In genomic region chr17:56007444-56008355, GRCm38 (mm10) we compare ENCODE assay signal across 8 mouse cellular contexts. TPM values are rescaled to one million over a fixed set of nuclear protein-coding genes. Genes with fewer than 3 reads are reported as not detected.
A peak's percentile ranks its signal among the peaks of the same experiment; 100 is the strongest.
DNase-seq lines count a peak whose midpoint lies in the region; ATAC-seq and TF ChIP-seq lines count a peak whose summit lies in the region.

No protein-coding gene starts in this region.

- H3K4me1 ChIP-seq in heart, embryonic 16.5 days (ENCODE audit: control insufficient read depth, insufficient read depth, low read length): peaks cover 18% of the 10 kb centered on the region
- H3K4me1 ChIP-seq in hindbrain, embryonic 12.5 days: peaks cover 25% of the 10 kb centered on the region
- H3K4me1 ChIP-seq in midbrain, embryonic 15.5 days: peaks cover 33% of the 10 kb centered on the region

- H3K9me3 ChIP-seq in heart, embryonic 16.5 days (replicated peaks; ENCODE audit: control insufficient read depth, low read length): no peaks in the 10 kb centered on the region
- no peaks in the 10 kb centered on the region for H3K9me3 ChIP-seq in hindbrain, embryonic 12.5 days (replicated peaks)
- H3K9me3 ChIP-seq in midbrain, embryonic 15.5 days: no peaks in the 10 kb centered on the region

- CTCF ChIA-PET in Patski (lab: Charles Lee): interaction anchor here (1.0 to 3.4 kb wide), 6 partner anchors 20 to 305 kb away, joined by 3 to 48 read pairs (median 6); partner anchors contain the start of genes Sh3gl1 and Ubxn6

- H3K27ac ChIP-seq in heart, embryonic 16.5 days (ENCODE audit: low read length): peak overlapping the region; percentile 92
- peak overlapping the region; percentile 96 for H3K27ac ChIP-seq in hindbrain, embryonic 12.5 days
- peak overlapping the region; percentile 97 for H3K27ac ChIP-seq in midbrain, embryonic 15.5 days

- H3K4me3 ChIP-seq in heart, embryonic 16.5 days (ENCODE audit: low read length): peak overlapping the region; percentile 89
- peak overlapping the region; percentile 81 for H3K4me3 ChIP-seq in hindbrain, embryonic 12.5 days
- peak overlapping the region; percentile 71 for H3K4me3 ChIP-seq in midbrain, embryonic 15.5 days

- POLR2A ChIA-PET in Patski (lab: Charles Lee): interaction anchor here (1.1 to 2.3 kb wide), 3 partner anchors 10 to 13 kb away, joined by 3 to 10 read pairs (median 6); no protein-coding TSS in a partner anchor

- DNase-seq in heart, postnatal 36 days: no peak
- DNase-seq in Patski (ENCODE audit: low read depth, low spot score): no peak
- DNase-seq in ovary, adult 18-20 months (ENCODE audit: low spot score): no peak
- no peak for DNase-seq in left cerebral cortex, postnatal 4 days
- no peak for DNase-seq in gastrocnemius, postnatal 4 days (ENCODE audit: low spot score in 2 of 2)

- WGBS in heart, embryonic 16.5 days: 24% methylated on average over 13 of the region's 14 CpGs
- 29% methylated on average over 14 of the region's 14 CpGs for WGBS in hindbrain, embryonic 12.5 days
- WGBS in midbrain, embryonic 15.5 days: 34% methylated on average over 14 of the region's 14 CpGs

- no peak for ATAC-seq in heart, embryonic 16.5 days (replicated peaks; ENCODE audit: extremely low read depth, insufficient read depth, low FRiP score)
- ATAC-seq in Patski: peak; percentile 3
- ATAC-seq in hindbrain, embryonic 12.5 days (ENCODE audit: low FRiP score): no peak
- peak; percentile 1 for ATAC-seq in midbrain, embryonic 15.5 days (replicated peaks)

- peak overlapping the region; percentile 91 for H3K4me2 ChIP-seq in heart, embryonic 16.5 days (ENCODE audit: low read depth, low read length)
- H3K4me2 ChIP-seq in hindbrain, embryonic 12.5 days (replicated peaks): peak overlapping the region; percentile 84
- H3K4me2 ChIP-seq in midbrain, embryonic 15.5 days: peak overlapping the region; percentile 96

- TF ChIP-seq CTCF in Patski (IDR thresholded peaks at IDR 0.05): no peak

- no peaks in the 10 kb centered on the region for H3K27me3 ChIP-seq in heart, embryonic 16.5 days (ENCODE audit: control insufficient read depth, insufficient read depth, low read length)
- H3K27me3 ChIP-seq in Patski: no peaks in the 10 kb centered on the region
- 0 out of 2 replicates have a peak, but pooled peaks cover 8% of the 10 kb centered on the region for H3K27me3 ChIP-seq in hindbrain, embryonic 12.5 days
- H3K27me3 ChIP-seq in midbrain, embryonic 15.5 days (replicated peaks): no peaks in the 10 kb centered on the region; the same call in 1 of the 2 replicates

- peaks cover 10% of the 10 kb centered on the region for H3K36me3 ChIP-seq in heart, embryonic 16.5 days (ENCODE audit: control insufficient read depth, insufficient read depth)
- H3K36me3 ChIP-seq in hindbrain, embryonic 12.5 days: peaks cover 19% of the 10 kb centered on the region
- peaks cover 11% of the 10 kb centered on the region for H3K36me3 ChIP-seq in midbrain, embryonic 15.5 days (replicated peaks)

- peak overlapping the region; percentile 56 for H3K9ac ChIP-seq in heart, embryonic 16.5 days (ENCODE audit: low read length)
- H3K9ac ChIP-seq in hindbrain, embryonic 12.5 days: peak overlapping the region; percentile 32; the same call in 1 of the 2 replicates
- peak overlapping the region; percentile 84 for H3K9ac ChIP-seq in midbrain, embryonic 15.5 days

- intact Hi-C loops in heart, postnatal 36 days (cut with DNase I): loop anchor here (5.0 kb wide), 1 partner anchor 50 kb away; the partner anchor contains the start of gene Yju2
- intact Hi-C loops in left cerebral cortex, postnatal 4 days (cut with DNase I): no loop called here

- in situ Hi-C loops in Patski (cut with MboI; ENCODE audit: low pct_unique_long_range_greater_than_20kb): loop anchor here (25.0 kb wide), 1 partner anchor 295 kb away; the partner anchor contains the start of gene Pot1b

RNA-seq across cellular contexts. Expression of gene Mpnd, which starts 2.2 kb away (rescaled TPM):
- polyA plus RNA-seq in heart, embryonic 16.5 days (2015; fragmentation: Nextera tagmentation; extraction: Ambion mirVana): 77.4 and 78.0 TPM in 2 replicates
- 10 to 100 TPM; 58.6 to 64.1 TPM for total RNA-seq in heart, postnatal 36 days (2021)
- 174 TPM for polyA plus RNA-seq in Patski (2021)
- polyA plus RNA-seq in hindbrain, embryonic 12.5 days (2016; fragmentation: Nextera tagmentation; extraction: Ambion mirVana): 196 and 209 TPM in 2 replicates
- polyA plus RNA-seq in midbrain, embryonic 15.5 days (2015; fragmentation: Nextera tagmentation; extraction: Ambion mirVana): 152 and 167 TPM in 2 replicates
- total RNA-seq in left cerebral cortex, postnatal 4 days (2021): 100 to 1,000 TPM in 1 of 2 experiments, 10 to 100 TPM in 1; 92.6 to 121 TPM
- total RNA-seq in gastrocnemius, postnatal 4 days (2021): 10 to 100 TPM; 32.7 to 44.3 TPM

RNA-seq across cellular contexts. Expression of gene Stap2, which starts 2.3 kb away (rescaled TPM):
- polyA plus RNA-seq in heart, embryonic 16.5 days (2015; fragmentation: Nextera tagmentation; extraction: Ambion mirVana): 16.6 and 17.9 TPM in 2 replicates
- total RNA-seq in heart, postnatal 36 days (2021): 10 to 100 TPM; 15.5 to 16.4 TPM
- polyA plus RNA-seq in Patski (2021): 14.2 TPM
- polyA plus RNA-seq in hindbrain, embryonic 12.5 days (2016; fragmentation: Nextera tagmentation; extraction: Ambion mirVana): 6.5 and 6.6 TPM in 2 replicates
- 5.8 and 6.0 TPM in 2 replicates for polyA plus RNA-seq in midbrain, embryonic 15.5 days (2015; fragmentation: Nextera tagmentation; extraction: Ambion mirVana)
- 1 to 10 TPM; 3.8 to 4.6 TPM for total RNA-seq in left cerebral cortex, postnatal 4 days (2021)
- total RNA-seq in gastrocnemius, postnatal 4 days (2021): 1 to 10 TPM; 7.0 TPM

RNA-seq across cellular contexts. Expression of gene Fsd1, which starts 21.4 kb away (rescaled TPM):
- polyA plus RNA-seq in heart, embryonic 16.5 days (2015; fragmentation: Nextera tagmentation; extraction: Ambion mirVana): 2.3 and 3.5 TPM in 2 replicates
- total RNA-seq in heart, postnatal 36 days (2021): not detected
- polyA plus RNA-seq in Patski (2021): 26.2 TPM
- 96.4 and 103 TPM in 2 replicates for polyA plus RNA-seq in hindbrain, embryonic 12.5 days (2016; fragmentation: Nextera tagmentation; extraction: Ambion mirVana)
- 203 and 208 TPM in 2 replicates for polyA plus RNA-seq in midbrain, embryonic 15.5 days (2015; fragmentation: Nextera tagmentation; extraction: Ambion mirVana)
- total RNA-seq in left cerebral cortex, postnatal 4 days (2021): 100 to 1,000 TPM; 110 to 119 TPM
- total RNA-seq in gastrocnemius, postnatal 4 days (2021): under 1 TPM in 1 of 2 experiments, not detected in 1; 0.32 TPM

RNA-seq across cellular contexts. Expression of gene Sh3gl1, which starts 28.7 kb away (rescaled TPM):
- polyA plus RNA-seq in heart, embryonic 16.5 days (2015; fragmentation: Nextera tagmentation; extraction: Ambion mirVana): 81.1 and 82.8 TPM in 2 replicates
- total RNA-seq in heart, postnatal 36 days (2021): 10 to 100 TPM; 15.4 to 17.3 TPM
- polyA plus RNA-seq in Patski (2021): 85.2 TPM
- polyA plus RNA-seq in hindbrain, embryonic 12.5 days (2016; fragmentation: Nextera tagmentation; extraction: Ambion mirVana): 141 and 144 TPM in 2 replicates
- polyA plus RNA-seq in midbrain, embryonic 15.5 days (2015; fragmentation: Nextera tagmentation; extraction: Ambion mirVana): 117 and 119 TPM in 2 replicates
- total RNA-seq in left cerebral cortex, postnatal 4 days (2021): 10 to 100 TPM; 53.6 to 55.3 TPM
- total RNA-seq in gastrocnemius, postnatal 4 days (2021): 10 to 100 TPM; 56.0 to 59.9 TPM

RNA-seq across cellular contexts. Expression of gene Chaf1a, which starts 32.5 kb away (rescaled TPM):
- 12.1 and 12.7 TPM in 2 replicates for polyA plus RNA-seq in heart, embryonic 16.5 days (2015; fragmentation: Nextera tagmentation; extraction: Ambion mirVana)
- 1 to 10 TPM; 1.3 to 1.5 TPM for total RNA-seq in heart, postnatal 36 days (2021)
- polyA plus RNA-seq in Patski (2021): 18.0 TPM
- polyA plus RNA-seq in hindbrain, embryonic 12.5 days (2016; fragmentation: Nextera tagmentation; extraction: Ambion mirVana): 26.8 and 30.2 TPM in 2 replicates
- 5.0 and 5.5 TPM in 2 replicates for polyA plus RNA-seq in midbrain, embryonic 15.5 days (2015; fragmentation: Nextera tagmentation; extraction: Ambion mirVana)
- 1 to 10 TPM; 6.8 to 8.8 TPM for total RNA-seq in left cerebral cortex, postnatal 4 days (2021)
- 10 to 100 TPM; 13.4 to 14.0 TPM for total RNA-seq in gastrocnemius, postnatal 4 days (2021)

Comparison
In these comparisons a context has a peak if more than half of its experiments do, and no peak if none do; other contexts are left out.
1. ATAC-seq: peak in Patski (single experiment) and midbrain, embryonic 15.5 days (single experiment); none in heart, embryonic 16.5 days (single experiment) and hindbrain, embryonic 12.5 days (single experiment).
2. H3K9ac ChIP-seq: peak in every context shown above with its lines; median percentile 84 in midbrain, embryonic 15.5 days; 56 in heart, embryonic 16.5 days; 32 in hindbrain, embryonic 12.5 days.
3. Peak in every context shown above with its lines, with median percentiles within 50 percentile points of each other: H3K27ac ChIP-seq, H3K4me2 ChIP-seq and H3K4me3 ChIP-seq.